Mouse (Mus musculus) myocyte (in vitro differentiated cells): ENCODE results near the gene 4930556J24Rik.

Experiments
- E2F4 ChIP-seq: IDR thresholded peaks from one replicate; pipeline ENCODE4 v1.6.1; 2011; ENCODE audit warnings: mild to moderate bottlenecking, control low read depth, moderate library complexity; ENCODE audit not compliant: insufficient read depth
- MAX ChIP-seq: IDR thresholded peaks from one replicate; pipeline ENCODE4 v1.6.1; 2011; ENCODE audit warnings: low read depth, mild to moderate bottlenecking, control low read depth
- MYOD1 ChIP-seq, 3 experiments: IDR thresholded peaks; one replicate each; pipeline ENCODE4 v1.6.1; 2011; ENCODE audit warnings: control low read depth in 2 of 3, low read depth in 2 of 3, mild to moderate bottlenecking in 2 of 3, moderate library complexity in 1 of 3; ENCODE audit not compliant: insufficient read length in 2 of 3, control insufficient read depth in 1 of 3
- MYOG ChIP-seq, 3 experiments: IDR thresholded peaks; one replicate each; pipeline ENCODE4 v1.6.1; 2011; ENCODE audit warnings: control low read depth in 2 of 3, low read depth in 2 of 3, mild to moderate bottlenecking in 2 of 3; ENCODE audit not compliant: insufficient read length in 2 of 3, control insufficient read depth in 1 of 3, insufficient read depth in 1 of 3
- POLR2A ChIP-seq: IDR thresholded peaks from one replicate; pipeline ENCODE4 v1.6.1; 2011; ENCODE audit warnings: low read depth, mild to moderate bottlenecking, control low read depth, moderate library complexity; ENCODE audit not compliant: insufficient read length
- USF1 ChIP-seq: IDR thresholded peaks from one replicate; pipeline ENCODE4 v1.6.1; 2011; ENCODE audit warnings: low read depth, mild to moderate bottlenecking, control low read depth, moderate library complexity

DNA sequence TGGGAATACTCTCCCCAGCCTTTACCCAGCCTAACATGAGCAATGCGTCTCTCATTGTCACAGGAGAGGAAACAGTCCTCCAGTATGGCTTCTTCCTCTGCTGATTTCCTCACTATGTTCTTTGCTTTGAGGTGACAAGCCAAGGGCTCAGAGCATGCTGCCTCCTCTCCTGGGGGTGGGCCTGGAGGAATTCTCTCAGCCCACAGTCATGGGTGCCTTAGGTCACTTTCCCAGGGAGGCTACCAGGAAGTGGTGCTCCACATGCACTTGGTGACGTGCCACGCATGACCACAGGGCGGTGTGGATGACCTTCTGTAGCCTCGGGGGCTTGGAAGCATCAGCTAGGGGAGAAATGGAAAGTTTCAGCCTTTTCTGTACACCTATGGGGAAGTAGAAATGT lies 18.9 kb upstream of the 4930556J24Rik start:
- TF ChIP-seq MYOD1 (IDR thresholded peaks at IDR 0.05; ENCODE audit: control insufficient read depth in 1 of 3, insufficient read length in 2 of 3, low read depth in 2 of 3) = no peak
- TF ChIP-seq USF1 = no peak
- TF ChIP-seq POLR2A = no peak
- TF ChIP-seq MAX = no peak
- TF ChIP-seq E2F4 = no peak
- no peak for TF ChIP-seq MYOG (IDR thresholded peaks at IDR 0.05; ENCODE audit: control insufficient read depth in 1 of 3, insufficient read depth in 1 of 3, insufficient read length in 2 of 3, low read depth in 2 of 3)
